Mouse (Mus musculus): ENCODE measurements around the gene Eif3m. TPM values are rescaled to one million over a fixed set of nuclear protein-coding genes. Genes with fewer than 3 reads are reported as not detected.
A peak's percentile ranks its signal among the peaks of the same experiment; 100 is the strongest.

Eif3m gene
- 116 TPM for polyA plus RNA-seq (2012; fragmentation: generic; extraction: Trizol)
- long read RNA-seq, experiment 1, transcript Eif3m-201 (11 exons, 1,283 nt), result major isoform, 219 of 250 reads
- long read RNA-seq, experiment 1, partial matches to known transcripts, result 16 of 250 reads
- long read RNA-seq, experiment 1, other reads (novel, unspliced or antisense), result 12 of 250 reads
- long read RNA-seq, experiment 2, transcript Eif3m-201 (11 exons, 1,283 nt), result major isoform, 393 of 408 reads
- long read RNA-seq, experiment 2, partial matches to known transcripts, result 3 of 408 reads
- long read RNA-seq, experiment 2, other reads (novel, unspliced or antisense), result 12 of 408 reads

- H3ac ChIP-seq (ENCODE audit: control insufficient read depth, insufficient read length, low read depth), result peak within 1 kb of the TSS; percentile 100
- peaks cover 42% of the 10 kb centered on the region for H3K79me3 ChIP-seq (ENCODE audit: low read depth)
- peak within 1 kb of the TSS; percentile 92 for H3K4me3 ChIP-seq (ENCODE audit: insufficient read depth, poor library complexity, severe bottlenecking)
- peaks cover 30% of the 10 kb centered on the region for H3K36me3 ChIP-seq (ENCODE audit: control insufficient read depth, insufficient read depth)
- peaks cover 54% of the 10 kb centered on the region for H3K79me2 ChIP-seq (ENCODE audit: control insufficient read depth, insufficient read depth)
- H3K27me3 ChIP-seq (ENCODE audit: control insufficient read depth, insufficient read depth, insufficient read length), result no peaks in the 10 kb centered on the region
- TF ChIP-seq CTCF (IDR thresholded peaks at IDR 0.05; ENCODE audit: control insufficient read depth, insufficient read depth, insufficient read length) (no peak), MAX (IDR thresholded peaks at IDR 0.05) (peak; percentile 67)
These were observed at the start of gene Eif3m for GRCm38 (mm10) chr2:105016967-105017287. Eif3m (minus strand) TSS chr2:105017080.

- no peak for TF ChIP-seq FOSL1 (IDR thresholded peaks at IDR 0.05; ENCODE audit: insufficient read depth, low read length, poor library complexity, severe bottlenecking)
- no peak for TF ChIP-seq MAX (IDR thresholded peaks at IDR 0.05)
- TF ChIP-seq USF1 (IDR thresholded peaks at IDR 0.05; ENCODE audit: low read depth), result no peak
- Histone ChIP-seq H3K79me3 (ENCODE audit: low read depth) (no peaks in the 10 kb centered on the region), H3ac (ENCODE audit: control insufficient read depth, insufficient read length, low read depth) (no peak overlapping the region)
These were observed 46.0 kb upstream of the Eif3m start for GRCm38 (mm10) chr2:105062741-105063372.

DNA sequence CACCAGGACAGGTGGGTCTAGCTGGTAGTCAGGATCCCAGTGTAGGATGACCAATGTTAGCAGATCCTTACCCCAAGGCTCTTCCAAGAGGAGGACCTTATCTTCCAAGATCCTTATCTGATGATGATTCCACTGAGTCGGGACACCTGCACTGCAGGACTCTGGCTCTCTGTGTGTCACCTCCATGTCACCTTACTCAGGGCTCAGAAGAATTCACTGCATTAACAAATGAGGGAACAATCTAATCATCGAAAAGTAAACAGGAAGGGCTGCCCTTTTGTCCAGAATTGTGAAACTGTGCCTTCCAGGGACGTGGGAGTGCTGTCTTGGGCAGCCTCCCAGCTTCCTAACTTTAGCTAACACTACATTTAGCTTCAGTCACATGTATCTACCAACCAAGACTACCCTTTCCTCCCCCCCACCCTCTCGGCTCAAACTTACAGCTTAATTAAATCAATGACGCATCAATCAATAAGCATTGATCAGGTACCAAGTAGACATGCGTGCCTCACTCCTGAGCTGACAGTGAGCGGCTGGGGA lies 41.8 kb upstream of the Eif3m start:
- no peak for TF ChIP-seq MYOG (IDR thresholded peaks at IDR 0.05; ENCODE audit: control insufficient read depth, extremely low read depth, insufficient read length)
- TF ChIP-seq FOSL1 (IDR thresholded peaks at IDR 0.05; ENCODE audit: insufficient read depth, low read length, poor library complexity, severe bottlenecking), result no peak
- no peak for TF ChIP-seq USF1 (IDR thresholded peaks at IDR 0.05; ENCODE audit: low read depth)
- TF ChIP-seq CTCF (IDR thresholded peaks at IDR 0.05; ENCODE audit: control insufficient read depth, insufficient read depth, insufficient read length), result no peak
- TF ChIP-seq CEBPB (IDR thresholded peaks at IDR 0.05; ENCODE audit: low read depth), result no peak
- TF ChIP-seq MAX (IDR thresholded peaks at IDR 0.05), result no peak
- TF ChIP-seq MYOD1 (IDR thresholded peaks at IDR 0.05; ENCODE audit: control insufficient read depth, insufficient read length, low read depth), result no peak
- H3K79me3 ChIP-seq (ENCODE audit: low read depth), result no peaks in the 10 kb centered on the region

More at GRCm38 (mm10) chr2:105062741-105063372, 46.0 kb upstream of the Eif3m start:
- H3K4me3 ChIP-seq (ENCODE audit: insufficient read depth, poor library complexity, severe bottlenecking), result no peak overlapping the region
- no peaks in the 10 kb centered on the region for H3K27me3 ChIP-seq (ENCODE audit: control insufficient read depth, insufficient read depth, insufficient read length)
- no peaks in the 10 kb centered on the region for H3K36me3 ChIP-seq (ENCODE audit: control insufficient read depth, insufficient read depth)
- H3K79me2 ChIP-seq (ENCODE audit: control insufficient read depth, insufficient read depth), result no peaks in the 10 kb centered on the region

DNA sequence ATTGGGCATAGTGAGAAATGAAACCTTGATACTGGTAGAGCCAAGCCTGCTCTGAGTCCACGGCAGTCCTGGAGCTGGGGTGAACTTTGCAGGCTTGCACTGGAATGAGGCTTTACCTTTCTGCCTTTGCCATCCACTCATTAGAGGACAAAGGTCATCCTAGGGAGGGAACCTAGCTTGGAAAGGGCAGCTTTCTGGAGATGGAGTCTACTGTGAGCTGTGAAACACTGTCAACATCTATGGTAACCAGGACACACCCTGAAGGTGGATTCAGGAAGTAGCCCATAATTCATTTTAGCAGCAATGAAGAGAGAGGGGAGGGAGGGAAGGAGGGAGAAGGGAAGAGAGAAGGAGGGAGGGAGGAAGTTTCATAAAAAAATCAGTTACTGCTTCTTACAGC lies 38.6 kb upstream of the Eif3m start:
- Histone ChIP-seq H3K79me2 (ENCODE audit: control insufficient read depth, insufficient read depth) (no peaks in the 10 kb centered on the region), H3K4me3 (ENCODE audit: insufficient read depth, poor library complexity, severe bottlenecking) (no peak overlapping the region), H3ac (ENCODE audit: control insufficient read depth, insufficient read length, low read depth) (no peak overlapping the region), H3K27me3 (ENCODE audit: control insufficient read depth, insufficient read depth, insufficient read length) (no peaks in the 10 kb centered on the region), H3K36me3 (ENCODE audit: control insufficient read depth, insufficient read depth) (no peaks in the 10 kb centered on the region), H3K79me3 (ENCODE audit: low read depth) (no peaks in the 10 kb centered on the region)
- TF ChIP-seq MYOD1 (IDR thresholded peaks at IDR 0.05; ENCODE audit: control insufficient read depth, insufficient read length, low read depth), result no peak
- no peak for TF ChIP-seq FOSL1 (IDR thresholded peaks at IDR 0.05; ENCODE audit: insufficient read depth, low read length, poor library complexity, severe bottlenecking)

More for the DNA sequence above, 41.8 kb upstream of the Eif3m start:
- Histone ChIP-seq H3K36me3 (ENCODE audit: control insufficient read depth, insufficient read depth) (no peaks in the 10 kb centered on the region), H3K4me3 (ENCODE audit: insufficient read depth, poor library complexity, severe bottlenecking) (no peak overlapping the region), H3K79me2 (ENCODE audit: control insufficient read depth, insufficient read depth) (no peaks in the 10 kb centered on the region), H3K27me3 (ENCODE audit: control insufficient read depth, insufficient read depth, insufficient read length) (no peaks in the 10 kb centered on the region), H3ac (ENCODE audit: control insufficient read depth, insufficient read length, low read depth) (no peak overlapping the region)

DNA sequence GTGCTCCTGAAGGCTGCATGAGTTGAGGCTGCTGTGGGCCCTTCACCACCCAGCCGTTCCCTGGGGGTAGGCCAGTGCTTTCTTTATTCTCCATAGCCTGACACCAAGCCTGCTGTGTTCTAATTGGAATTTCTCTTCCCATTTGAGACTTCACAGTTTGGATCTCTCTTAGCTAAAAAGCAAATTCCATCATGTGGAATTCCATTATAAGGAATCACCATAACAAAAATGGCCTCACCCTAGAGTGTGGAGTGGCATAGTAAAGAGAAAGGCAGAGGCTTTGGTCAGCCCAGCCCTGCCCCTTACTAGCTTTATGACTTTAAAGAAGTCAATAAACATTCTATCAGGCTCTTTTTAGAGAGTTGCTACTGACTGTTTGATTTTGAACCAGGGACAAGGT lies 31.4 kb upstream of the Eif3m start:
- no peak for TF ChIP-seq USF1 (IDR thresholded peaks at IDR 0.05; ENCODE audit: low read depth)
- TF ChIP-seq MYOD1 (IDR thresholded peaks at IDR 0.05; ENCODE audit: control insufficient read depth, insufficient read length, low read depth), result no peak
- TF ChIP-seq FOSL1 (IDR thresholded peaks at IDR 0.05; ENCODE audit: insufficient read depth, low read length, poor library complexity, severe bottlenecking), result no peak
- no peak for TF ChIP-seq MAX (IDR thresholded peaks at IDR 0.05)
- TF ChIP-seq MYOG (IDR thresholded peaks at IDR 0.05; ENCODE audit: control insufficient read depth, extremely low read depth, insufficient read length), result no peak
- TF ChIP-seq CTCF (IDR thresholded peaks at IDR 0.05; ENCODE audit: control insufficient read depth, insufficient read depth, insufficient read length), result no peak
- Histone ChIP-seq H3K27me3 (ENCODE audit: control insufficient read depth, insufficient read depth, insufficient read length) (no peaks in the 10 kb centered on the region), H3ac (ENCODE audit: control insufficient read depth, insufficient read length, low read depth) (no peak overlapping the region), H3K4me3 (ENCODE audit: insufficient read depth, poor library complexity, severe bottlenecking) (no peak overlapping the region), H3K79me3 (ENCODE audit: low read depth) (no peaks in the 10 kb centered on the region), H3K36me3 (ENCODE audit: control insufficient read depth, insufficient read depth) (no peaks in the 10 kb centered on the region), H3K79me2 (ENCODE audit: control insufficient read depth, insufficient read depth) (no peaks in the 10 kb centered on the region)

DNA sequence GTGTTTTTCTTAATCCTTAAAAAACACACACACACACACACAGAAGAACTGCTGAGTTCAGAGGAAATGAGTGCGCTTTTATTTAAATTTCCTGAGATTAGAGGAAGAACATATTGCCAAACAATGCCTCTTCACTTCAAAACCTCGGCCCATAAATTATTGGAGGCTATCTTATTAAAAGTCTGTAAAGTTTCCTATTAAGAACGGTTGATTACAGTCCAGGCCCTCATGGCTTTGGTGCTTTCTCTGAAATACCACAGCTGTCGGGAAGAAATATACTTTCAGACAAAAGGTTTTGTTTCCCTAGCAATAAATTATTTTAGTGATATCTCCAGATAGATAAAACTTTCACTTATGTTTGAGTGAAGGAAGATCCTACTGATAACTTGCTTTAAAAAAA lies 26.3 kb upstream of the Eif3m start:
- TF ChIP-seq USF1 (IDR thresholded peaks at IDR 0.05; ENCODE audit: low read depth), result no peak
- no peak for TF ChIP-seq FOSL1 (IDR thresholded peaks at IDR 0.05; ENCODE audit: insufficient read depth, low read length, poor library complexity, severe bottlenecking)
- H3K27me3 ChIP-seq (ENCODE audit: control insufficient read depth, insufficient read depth, insufficient read length), result no peaks in the 10 kb centered on the region

More for the DNA sequence above, 26.3 kb upstream of the Eif3m start:
- H3K36me3 ChIP-seq (ENCODE audit: control insufficient read depth, insufficient read depth), result no peaks in the 10 kb centered on the region
- H3ac ChIP-seq (ENCODE audit: control insufficient read depth, insufficient read length, low read depth), result no peak overlapping the region
- no peaks in the 10 kb centered on the region for H3K79me3 ChIP-seq (ENCODE audit: low read depth)
- H3K4me3 ChIP-seq (ENCODE audit: insufficient read depth, poor library complexity, severe bottlenecking), result no peak overlapping the region
- H3K79me2 ChIP-seq (ENCODE audit: control insufficient read depth, insufficient read depth), result no peaks in the 10 kb centered on the region

Measured in C2C12 (cell line).